Mouse (Mus musculus) ES-E14 (cell line): Measurements from ENCODE around the gene Tuba1b. TPM values are rescaled to one million over a fixed set of nuclear protein-coding genes. Genes with fewer than 3 reads are reported as not detected.
A peak's percentile ranks its signal among the peaks of the same experiment; 100 is the strongest.

Experiments used
- DNase-seq: peaks from one replicate; pipeline ENCODE4 v3.0.0-alpha.2; 2013; ENCODE audit warnings: low read depth, low spot score
- H3K27ac ChIP-seq: 2 replicates; pipeline ENCODE4 v1.5.1; 2012; ENCODE audit warnings: low read depth, mild to moderate bottlenecking, low read length, moderate library complexity, mixed read lengths; ENCODE audit not compliant: poor library complexity, insufficient read depth, severe bottlenecking
- H3K36me3 ChIP-seq: 2 replicates; pipeline ENCODE4 v1.6.1; 2012; ENCODE audit warnings: mild to moderate bottlenecking, low read length, moderate library complexity, mixed read lengths; ENCODE audit not compliant: control insufficient read depth, poor library complexity, insufficient read depth, severe bottlenecking
- H3K4me1 ChIP-seq, 2 experiments: fragments of 150-350 bp in 1 of 2; sonication (generic) in 1 of 2; 2 replicates each; pipeline ENCODE4 v1.6.1; 2012; ENCODE audit warnings: low read length in 2 of 2, mild to moderate bottlenecking in 1 of 2, mixed read lengths in 1 of 2; ENCODE audit not compliant: control insufficient read depth in 2 of 2, insufficient read depth in 2 of 2, poor library complexity in 1 of 2
- H3K4me3 ChIP-seq, 2 experiments: fragments of 150-350 bp in 1 of 2; sonication (generic) in 1 of 2; 2 replicates each; pipeline ENCODE4 v1.5.1; 2012; ENCODE audit warnings: low read length in 2 of 2, low read depth in 1 of 2, mild to moderate bottlenecking in 1 of 2, mixed read lengths in 1 of 2; ENCODE audit not compliant: insufficient read depth in 1 of 2, poor library complexity in 1 of 2, severe bottlenecking in 1 of 2
- H3K9ac ChIP-seq: 2 replicates; pipeline ENCODE4 v1.6.1; 2012; ENCODE audit warnings: low read depth, mild to moderate bottlenecking, low read length, mixed read lengths; ENCODE audit not compliant: poor library complexity, insufficient read depth, severe bottlenecking
- H3K9me3 ChIP-seq: fragments of 150-350 bp; sonication (generic); 2 replicates; pipeline ENCODE4 v1.6.1; 2012; ENCODE audit warnings: low read depth, mild to moderate bottlenecking, low read length; ENCODE audit not compliant: control insufficient read depth, insufficient read depth
- CHD2 ChIP-seq: IDR thresholded peaks from 2 replicates; pipeline ENCODE4 v1.6.1; 2014; ENCODE audit warnings: mild to moderate bottlenecking, low read depth, low read length, inconsistent platforms
- HCFC1 ChIP-seq: IDR thresholded peaks from 2 replicates; pipeline ENCODE4 v1.6.1; 2012; ENCODE audit warnings: low read length, inconsistent platforms, borderline replicate concordance; ENCODE audit not compliant: insufficient read depth
- MAFK ChIP-seq: IDR thresholded peaks from 2 replicates; pipeline ENCODE4 v1.6.1; 2014; ENCODE audit warnings: mild to moderate bottlenecking, low read depth, low read length, inconsistent platforms; ENCODE audit not compliant: insufficient read depth
- ZC3H11A ChIP-seq: IDR thresholded peaks from 2 replicates; pipeline ENCODE4 v1.6.1; 2012; ENCODE audit warnings: low read depth, mild to moderate bottlenecking, inconsistent platforms, low read length, borderline replicate concordance
- ZNF384 ChIP-seq: IDR thresholded peaks from 2 replicates; pipeline ENCODE4 v1.6.1; 2012; ENCODE audit warnings: low read depth, low read length, inconsistent platforms
- in situ Hi-C, 2 experiments: fragments of 600-800 bp; cut with MboI; formaldehyde crosslinking; loops; one replicate each; pipeline ENCODE4 v1.15.1; 2025; ENCODE audit warnings: low sequenced_read_pairs in 2 of 2, inconsistent platforms in 1 of 2; ENCODE audit not compliant: unreplicated experiment in 2 of 2
- total RNA-seq: library from RNA; depleted of rRNA; stranded (reverse); fragments of 300-350 nt; gene quantifications from 2 replicates; pipeline ENCODE4 v1.2.3, GENCODE M21; 2012

Tuba1b gene
- total RNA-seq, 1 experiment: 1,539 TPM

- peaks cover 10% of the 10 kb centered on the region for H3K36me3 ChIP-seq
- H3K4me1 ChIP-seq: peaks cover 7 to 9% of the 10 kb centered on the region in 2 experiments; a peak in 3 of 4 replicates
- TF ChIP-seq CHD2: no peak
- no peak for TF ChIP-seq MAFK
- no peak for TF ChIP-seq HCFC1
- TF ChIP-seq ZC3H11A: no peak
- TF ChIP-seq ZNF384: no peak
- no peak for DNase-seq
- H3K9ac ChIP-seq: no peak overlapping the region
- in situ Hi-C loops: no loop called here
- no peak overlapping the region for H3K4me3 ChIP-seq
- no peaks in the 10 kb centered on the region for H3K9me3 ChIP-seq
- H3K27ac ChIP-seq: no peak overlapping the region
These were observed 15.2 kb upstream of the Tuba1b start for GRCm38 (mm10) chr15:98949607-98949892.

- Histone ChIP-seq H3K4me1 (peaks cover 7 to 8% of the 10 kb centered on the region in 2 experiments; a peak in 3 of 4 replicates), H3K4me3 (no peak overlapping the region)
- TF ChIP-seq HCFC1 (no peak), CHD2 (no peak; the same call in 1 of the 2 replicates), MAFK (no peak), ZNF384 (no peak)
These were observed 14.7 kb upstream of the Tuba1b start for GRCm38 (mm10) chr15:98948857-98949606.

DNA sequence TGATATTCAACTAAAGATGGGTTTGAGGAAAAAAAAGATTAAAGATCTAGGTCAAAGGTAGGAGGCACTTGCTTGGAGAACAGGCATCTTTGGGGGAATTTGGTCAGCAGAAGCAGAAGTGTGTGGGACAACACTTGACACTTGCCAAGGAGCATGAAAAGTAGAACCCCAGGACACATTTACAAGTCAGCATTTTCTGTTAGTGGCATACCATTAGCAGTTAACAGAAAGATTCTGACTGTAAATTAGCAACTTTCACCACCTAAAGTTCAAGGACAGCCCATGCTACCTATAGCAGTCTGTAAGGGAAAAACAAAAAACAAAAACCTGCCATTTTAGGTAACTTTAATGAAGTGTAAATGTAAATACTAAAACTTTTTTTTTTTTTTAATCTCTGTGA is 14.0 kb upstream of the Tuba1b start:
- no peak overlapping the region for H3K9ac ChIP-seq
- no peak overlapping the region for H3K27ac ChIP-seq
- in situ Hi-C loops: no loop called here

More at GRCm38 (mm10) chr15:98948857-98949606, 14.7 kb upstream of the Tuba1b start:
- in situ Hi-C loops: no loop called here
- H3K27ac ChIP-seq: no peak overlapping the region
- peaks cover 10% of the 10 kb centered on the region for H3K36me3 ChIP-seq
- DNase-seq: no peak
- no peaks in the 10 kb centered on the region for H3K9me3 ChIP-seq
- no peak overlapping the region for H3K9ac ChIP-seq

DNA sequence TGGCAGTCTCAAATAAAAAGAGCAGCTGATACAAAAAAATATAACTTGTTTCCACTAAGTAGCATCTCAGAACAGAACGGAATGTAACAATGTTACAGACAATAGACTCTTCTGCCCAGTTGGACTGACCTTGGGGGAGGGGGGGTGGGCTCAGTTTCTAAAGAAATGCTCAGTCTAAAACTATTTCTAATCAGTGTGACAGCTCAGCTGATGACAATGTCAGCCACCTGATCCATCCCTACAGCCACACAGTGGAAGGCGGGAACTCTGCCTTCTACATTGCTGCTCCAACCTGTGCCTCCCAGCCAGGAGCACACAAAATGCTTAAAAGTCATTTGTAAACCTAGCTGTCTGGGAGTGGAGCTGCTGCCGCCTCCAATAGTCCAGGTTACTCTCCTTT is 13.5 kb upstream of the Tuba1b start:
- DNase-seq: no peak
- no peaks in the 10 kb centered on the region for H3K9me3 ChIP-seq
- in situ Hi-C loops: no loop called here
- no peak overlapping the region for H3K4me3 ChIP-seq
- TF ChIP-seq ZC3H11A: no peak
- TF ChIP-seq HCFC1: no peak
- TF ChIP-seq ZNF384: no peak
- TF ChIP-seq CHD2: no peak
- no peak for TF ChIP-seq MAFK
- H3K4me1 ChIP-seq: peaks cover 5 to 10% of the 10 kb centered on the region in 2 experiments; a peak in 3 of 4 replicates
- peaks cover 10% of the 10 kb centered on the region for H3K36me3 ChIP-seq
- H3K9ac ChIP-seq: no peak overlapping the region
- H3K27ac ChIP-seq: no peak overlapping the region

More for the DNA sequence above, 14.0 kb upstream of the Tuba1b start:
- TF ChIP-seq CHD2: no peak
- TF ChIP-seq HCFC1: no peak
- 0 out of 2 replicates have a peak, but pooled peaks have one; percentile 45 for TF ChIP-seq MAFK
- no peak for TF ChIP-seq ZC3H11A
- TF ChIP-seq ZNF384: no peak
- DNase-seq: no peak
- H3K9me3 ChIP-seq: no peaks in the 10 kb centered on the region
- peaks cover 5 to 10% of the 10 kb centered on the region in 2 experiments; a peak in 3 of 4 replicates for H3K4me1 ChIP-seq
- H3K36me3 ChIP-seq: peaks cover 10% of the 10 kb centered on the region
- H3K4me3 ChIP-seq: no peak overlapping the region
